Mouse (Mus musculus) myocyte (in vitro differentiated cells): ENCODE measurements around the gene Pak1. TPM values are rescaled to one million over a fixed set of nuclear protein-coding genes. Genes with fewer than 3 reads are reported as not detected.

Source experiments
- H3K27me3 ChIP-seq: one replicate; pipeline ENCODE4 v1.6.1; 2011; ENCODE audit not compliant: control insufficient read depth, insufficient read depth, insufficient read length
- H3K36me3 ChIP-seq: one replicate; pipeline ENCODE4 v1.6.1; 2011; ENCODE audit not compliant: control insufficient read depth, insufficient read depth
- H3K4me2 ChIP-seq: one replicate; pipeline ENCODE4 v1.6.1; 2011; ENCODE audit warnings: low read depth, control low read depth
- H3K4me3 ChIP-seq: one replicate; pipeline ENCODE4 v1.5.1; 2011; ENCODE audit warnings: mild to moderate bottlenecking, control low read depth, moderate library complexity
- H3K79me2 ChIP-seq: one replicate; pipeline ENCODE4 v1.6.1; 2011; ENCODE audit not compliant: control insufficient read depth, insufficient read depth
- H3ac ChIP-seq: one replicate; pipeline ENCODE4 v1.6.1; 2011; ENCODE audit not compliant: control insufficient read depth, insufficient read length
- CEBPB ChIP-seq: IDR thresholded peaks from 2 replicates; pipeline ENCODE4 v1.6.1; 2011; ENCODE audit warnings: mild to moderate bottlenecking, moderate library complexity; ENCODE audit not compliant: poor library complexity, insufficient read depth, severe bottlenecking
- E2F4 ChIP-seq: IDR thresholded peaks from one replicate; pipeline ENCODE4 v1.6.1; 2011; ENCODE audit warnings: mild to moderate bottlenecking, control low read depth, moderate library complexity; ENCODE audit not compliant: insufficient read depth
- MAX ChIP-seq: IDR thresholded peaks from one replicate; pipeline ENCODE4 v1.6.1; 2011; ENCODE audit warnings: low read depth, mild to moderate bottlenecking, control low read depth
- MYOD1 ChIP-seq, 3 experiments: IDR thresholded peaks; one replicate each; pipeline ENCODE4 v1.6.1; 2011; ENCODE audit warnings: control low read depth in 2 of 3, low read depth in 2 of 3, mild to moderate bottlenecking in 2 of 3, moderate library complexity in 1 of 3; ENCODE audit not compliant: insufficient read length in 2 of 3, control insufficient read depth in 1 of 3
- MYOG ChIP-seq, 3 experiments: IDR thresholded peaks; one replicate each; pipeline ENCODE4 v1.6.1; 2011; ENCODE audit warnings: control low read depth in 2 of 3, low read depth in 2 of 3, mild to moderate bottlenecking in 2 of 3; ENCODE audit not compliant: insufficient read length in 2 of 3, control insufficient read depth in 1 of 3, insufficient read depth in 1 of 3
- POLR2A ChIP-seq: IDR thresholded peaks from one replicate; pipeline ENCODE4 v1.6.1; 2011; ENCODE audit warnings: low read depth, mild to moderate bottlenecking, control low read depth, moderate library complexity; ENCODE audit not compliant: insufficient read length
- POLR2AphosphoS2 ChIP-seq: IDR thresholded peaks from one replicate; pipeline ENCODE4 v1.6.1; 2011; ENCODE audit warnings: low read depth, control low read depth; ENCODE audit not compliant: insufficient read length
- REST ChIP-seq: IDR thresholded peaks from one replicate; pipeline ENCODE4 v1.6.1; 2011; ENCODE audit warnings: mild to moderate bottlenecking, control low read depth, moderate library complexity; ENCODE audit not compliant: insufficient read depth, insufficient read length
- SRF ChIP-seq: IDR thresholded peaks from one replicate; pipeline ENCODE4 v1.6.1; 2011; ENCODE audit warnings: low read depth; ENCODE audit not compliant: control insufficient read depth, insufficient read length
- TCF12 ChIP-seq: IDR thresholded peaks from one replicate; pipeline ENCODE4 v1.6.1; 2011; ENCODE audit warnings: mild to moderate bottlenecking, control low read depth; ENCODE audit not compliant: poor library complexity, insufficient read depth, severe bottlenecking
- TCF3 ChIP-seq: IDR thresholded peaks from one replicate; pipeline ENCODE4 v1.6.1; 2011; ENCODE audit warnings: low read depth, control low read depth; ENCODE audit not compliant: insufficient read length
- USF1 ChIP-seq: IDR thresholded peaks from one replicate; pipeline ENCODE4 v1.6.1; 2011; ENCODE audit warnings: low read depth, mild to moderate bottlenecking, control low read depth, moderate library complexity
- polyA plus RNA-seq: library from polyadenylated mRNA; unstranded; fragments of >200 nt; fragmentation: generic; extraction: Trizol; gene quantifications from one replicate; pipeline ENCODE4 v1.2.1, GENCODE M21; 2012; ENCODE audit warnings: missing spikeins

The Pak1 gene
- polyA plus RNA-seq, 1 experiment = 33.2 TPM

GRCm38 (mm10) chr7:97747787-97748497, 40.4 kb upstream of the Pak1 start:
- no peak overlapping the region for H3ac ChIP-seq
- H3K36me3 ChIP-seq = no peaks in the 10 kb centered on the region
- no peak for TF ChIP-seq MAX
- no peak for TF ChIP-seq POLR2A
- peak overlapping the region; percentile 64 for H3K4me2 ChIP-seq
- no peaks in the 10 kb centered on the region for H3K27me3 ChIP-seq
- H3K4me3 ChIP-seq = no peak overlapping the region
- H3K79me2 ChIP-seq = no peaks in the 10 kb centered on the region

DNA sequence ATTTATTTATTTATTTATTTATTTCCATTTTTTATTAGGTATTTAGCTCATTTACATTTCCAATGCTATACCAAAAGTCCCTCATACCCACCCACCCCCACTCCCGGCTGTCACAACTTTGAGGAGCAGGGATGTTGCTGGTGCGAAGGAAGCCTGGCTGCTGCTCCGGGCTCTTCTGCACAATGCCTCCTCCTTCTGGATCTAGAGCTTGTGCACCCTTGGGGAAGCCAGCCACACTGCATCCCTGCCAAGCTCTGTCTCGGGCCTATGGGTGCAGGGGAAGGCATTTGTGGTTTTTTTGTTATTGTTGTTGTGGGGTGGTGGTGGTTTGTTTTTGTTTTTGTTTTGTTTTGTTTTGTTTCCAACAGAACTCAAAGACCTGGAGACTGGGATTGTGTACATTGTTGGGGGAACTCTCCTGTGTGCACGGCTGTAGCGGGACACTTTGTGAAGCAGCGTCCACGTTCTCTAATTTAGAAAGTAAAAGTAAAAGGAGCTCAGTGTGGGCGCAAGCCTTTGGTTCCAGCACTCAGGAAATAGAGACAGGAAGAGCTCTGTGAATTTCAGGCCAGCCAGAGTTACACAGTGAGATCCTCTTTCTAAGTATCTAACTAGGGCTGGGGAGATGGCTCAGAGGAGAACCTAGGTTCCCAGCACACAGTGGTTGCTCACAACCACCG, 39.7 kb upstream of the Pak1 start:
- Histone ChIP-seq H3K27me3 (no peaks in the 10 kb centered on the region), H3K36me3 (no peaks in the 10 kb centered on the region), H3K79me2 (no peaks in the 10 kb centered on the region), H3K4me3 (no peak overlapping the region), H3K4me2 (peak overlapping the region; percentile 64), H3ac (no peak overlapping the region)
- TF ChIP-seq CEBPB = no peak
- TF ChIP-seq TCF12 = no peak
- TF ChIP-seq MYOD1 (IDR thresholded peaks at IDR 0.05; ENCODE audit: control insufficient read depth in 1 of 3, insufficient read length in 2 of 3, low read depth in 2 of 3) = no peak
- TF ChIP-seq POLR2A = no peak
- TF ChIP-seq POLR2AphosphoS2 = no peak
- no peak for TF ChIP-seq SRF
- TF ChIP-seq E2F4 = no peak
- no peak for TF ChIP-seq MAX
- no peak for TF ChIP-seq REST
- no peak for TF ChIP-seq USF1
- no peak for TF ChIP-seq MYOG (IDR thresholded peaks at IDR 0.05; ENCODE audit: control insufficient read depth in 1 of 3, insufficient read depth in 1 of 3, insufficient read length in 2 of 3, low read depth in 2 of 3)
- no peak for TF ChIP-seq TCF3

DNA sequence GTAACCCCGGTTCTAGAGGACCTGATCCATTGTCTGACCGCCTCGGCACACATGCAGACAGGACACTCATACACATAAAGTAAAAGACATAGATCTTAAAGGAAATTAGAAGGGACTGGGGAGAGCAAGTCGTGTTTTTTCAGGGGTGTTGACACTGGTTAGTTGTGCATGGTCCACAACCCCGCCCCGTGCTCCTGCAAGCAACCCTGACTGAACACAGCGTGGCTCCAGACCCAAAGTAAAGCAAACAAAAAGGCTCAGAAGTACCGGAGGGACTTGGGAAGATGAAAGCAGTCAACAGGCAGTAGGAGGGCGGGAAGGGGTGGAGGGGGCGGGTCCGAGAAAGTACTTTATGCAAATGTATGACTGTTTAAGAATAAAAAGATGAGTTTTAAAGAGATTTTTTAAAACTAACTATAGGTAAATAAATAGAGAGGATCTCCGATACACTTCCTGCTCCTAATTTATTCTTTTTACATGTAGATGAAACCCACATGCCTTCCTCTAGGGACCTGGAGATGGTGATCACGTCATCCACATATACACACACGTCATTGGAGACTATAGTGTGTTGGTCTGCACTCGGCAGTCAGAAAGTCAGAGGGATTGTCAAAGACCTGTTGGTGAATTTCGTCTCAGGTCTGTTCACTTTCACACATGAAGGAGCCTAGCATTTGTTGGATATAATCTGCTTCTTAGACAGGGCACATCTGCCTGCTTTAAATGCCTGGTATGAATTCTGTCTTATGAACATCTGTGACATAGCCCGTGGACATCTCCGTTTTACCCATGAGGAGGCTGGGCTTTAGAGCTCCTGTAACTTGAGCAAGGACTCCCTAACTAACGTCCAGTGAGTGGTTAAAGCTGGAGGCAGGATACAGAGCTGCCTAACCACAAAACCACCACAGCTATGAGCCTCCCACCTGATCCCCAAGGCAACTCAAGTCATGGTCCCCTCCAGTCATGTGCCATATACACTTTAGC, 38.8 kb upstream of the Pak1 start:
- no peak for TF ChIP-seq REST
- no peak for TF ChIP-seq CEBPB
- no peak for TF ChIP-seq E2F4
- TF ChIP-seq TCF12 = no peak
- no peak for TF ChIP-seq SRF
- no peak for TF ChIP-seq USF1
- TF ChIP-seq POLR2A = no peak
- TF ChIP-seq MAX = no peak
- no peak for TF ChIP-seq TCF3
- no peak for TF ChIP-seq MYOG (IDR thresholded peaks at IDR 0.05; ENCODE audit: control insufficient read depth in 1 of 3, insufficient read depth in 1 of 3, insufficient read length in 2 of 3, low read depth in 2 of 3)
- no peak for TF ChIP-seq POLR2AphosphoS2
- no peak for TF ChIP-seq MYOD1 (IDR thresholded peaks at IDR 0.05; ENCODE audit: control insufficient read depth in 1 of 3, insufficient read length in 2 of 3, low read depth in 2 of 3)
- Histone ChIP-seq H3K79me2 (no peaks in the 10 kb centered on the region), H3K36me3 (no peaks in the 10 kb centered on the region), H3ac (no peak overlapping the region), H3K4me2 (peak overlapping the region; percentile 31), H3K27me3 (no peaks in the 10 kb centered on the region), H3K4me3 (no peak overlapping the region)

GRCm38 (mm10) chr7:97756967-97757881, 31.1 kb upstream of the Pak1 start:
- no peaks in the 10 kb centered on the region for H3K27me3 ChIP-seq
- TF ChIP-seq MYOD1 (IDR thresholded peaks at IDR 0.05; ENCODE audit: control insufficient read depth in 1 of 3, insufficient read length in 2 of 3, low read depth in 2 of 3) = no peak
- TF ChIP-seq E2F4 = no peak
- no peak for TF ChIP-seq MYOG (IDR thresholded peaks at IDR 0.05; ENCODE audit: control insufficient read depth in 1 of 3, insufficient read depth in 1 of 3, insufficient read length in 2 of 3, low read depth in 2 of 3)
- TF ChIP-seq SRF = no peak
- TF ChIP-seq TCF3 = no peak
- TF ChIP-seq USF1 = no peak
- TF ChIP-seq MAX = no peak
- no peak for TF ChIP-seq POLR2A
- TF ChIP-seq CEBPB = no peak
- no peak for TF ChIP-seq POLR2AphosphoS2
- TF ChIP-seq TCF12 = no peak
- TF ChIP-seq REST = no peak
- H3ac ChIP-seq = no peak overlapping the region
- H3K4me3 ChIP-seq = no peak overlapping the region
- no peaks in the 10 kb centered on the region for H3K36me3 ChIP-seq
- H3K4me2 ChIP-seq = no peak overlapping the region
- no peaks in the 10 kb centered on the region for H3K79me2 ChIP-seq
